ENCODE assay signal across 8 mouse cellular contexts in genomic region chr6:52838691-52839090, GRCm38 (mm10).
DNase-seq lines count a peak whose midpoint lies in the region; ATAC-seq and TF ChIP-seq lines count a peak whose summit lies in the region.

No protein-coding gene starts in this region.

- no peak overlapping the region for H3K4me3 ChIP-seq in C2C12 (ENCODE audit: insufficient read depth, poor library complexity, severe bottlenecking)
- H3K4me3 ChIP-seq in bone marrow, adult 2 months (replicated peaks; ENCODE audit: control insufficient read depth, low read depth, low read length), result no peak overlapping the region
- no peak overlapping the region for H3K4me3 ChIP-seq in embryonic facial prominence, embryonic 14.5 days (ENCODE audit: low read depth, low read length)
- no peak overlapping the region for H3K4me3 ChIP-seq in limb, embryonic 13.5 days

- H3K4me1 ChIP-seq in bone marrow, adult 2 months (ENCODE audit: control insufficient read depth, insufficient read depth, low read length), result peaks cover 3% of the 10 kb centered on the region
- H3K4me1 ChIP-seq in embryonic facial prominence, embryonic 14.5 days (ENCODE audit: control insufficient read depth, insufficient read depth, low read length), result peaks cover 24% of the 10 kb centered on the region
- H3K4me1 ChIP-seq in limb, embryonic 13.5 days, result peaks cover 75% of the 10 kb centered on the region

- H3K9me3 ChIP-seq in embryonic facial prominence, embryonic 14.5 days (ENCODE audit: control insufficient read depth, low read length), result no peaks in the 10 kb centered on the region
- H3K9me3 ChIP-seq in limb, embryonic 13.5 days, result no peaks in the 10 kb centered on the region

- WGBS in bone marrow, adult 2 months, result 12% methylated on average over 8 of the region's 8 CpGs
- 2% methylated on average over 8 of the region's 8 CpGs for WGBS in embryonic facial prominence, embryonic 14.5 days
- 2% methylated on average over 8 of the region's 8 CpGs for WGBS in limb, embryonic 13.5 days

- no peak overlapping the region; the same call in 1 of the 2 replicates for H3K4me2 ChIP-seq in embryonic facial prominence, embryonic 14.5 days (ENCODE audit: low read depth, low read length)
- peak overlapping the region; percentile 42 for H3K4me2 ChIP-seq in limb, embryonic 13.5 days (replicated peaks)

- no peaks in the 10 kb centered on the region for H3K79me2 ChIP-seq in C2C12 (ENCODE audit: control insufficient read depth, insufficient read depth)

- TF ChIP-seq POLR2A in bone marrow, adult 2 months (IDR thresholded peaks at IDR 0.05; ENCODE audit: borderline replicate concordance, control insufficient read depth, low read depth, low read length), result no peak

- H3K27me3 ChIP-seq in C2C12 (ENCODE audit: control insufficient read depth, insufficient read depth, insufficient read length), result no peaks in the 10 kb centered on the region
- no peaks in the 10 kb centered on the region for H3K27me3 ChIP-seq in embryonic facial prominence, embryonic 14.5 days (replicated peaks; ENCODE audit: control insufficient read depth, insufficient read depth, low read length)
- H3K27me3 ChIP-seq in limb, embryonic 13.5 days, result 0 out of 2 replicates have a peak, but pooled peaks cover 2% of the 10 kb centered on the region

- no peaks in the 10 kb centered on the region for H3K79me3 ChIP-seq in C2C12 (ENCODE audit: low read depth)

- peak; percentile 69 for ATAC-seq in embryonic facial prominence, embryonic 14.5 days (ENCODE audit: low read depth)
- ATAC-seq in limb, embryonic 13.5 days (ENCODE audit: low FRiP score, low read depth), result peak; percentile 75; the same call in 1 of the 2 replicates

- no peak overlapping the region for H3K27ac ChIP-seq in bone marrow, adult 2 months (ENCODE audit: control insufficient read depth, insufficient read depth, low read depth, low read length, poor library complexity)
- no peak overlapping the region for H3K27ac ChIP-seq in embryonic facial prominence, embryonic 14.5 days (replicated peaks; ENCODE audit: low read depth, low read length)
- peak overlapping the region; percentile 65 for H3K27ac ChIP-seq in limb, embryonic 13.5 days

- no peak overlapping the region for H3K9ac ChIP-seq in embryonic facial prominence, embryonic 14.5 days (ENCODE audit: low read depth, low read length)
- no peak overlapping the region for H3K9ac ChIP-seq in limb, embryonic 13.5 days

- peak; percentile 96 for DNase-seq in embryonic facial prominence, embryonic 14.5 days (ENCODE audit: low spot score)
- peak; percentile 85 for DNase-seq in heart, adult 8-10 months (ENCODE audit: low spot score)
- peak; percentile 84 for DNase-seq in kidney, adult 9 months
- peak; percentile 70 for DNase-seq in naive thymus-derived CD4-positive, alpha-beta T cell, adult 2 months (ENCODE audit: low read depth)
- DNase-seq in spleen, postnatal 4 days (ENCODE audit: low spot score in 2 of 2), result peak; percentile 56 to 86

- peak; percentile 60 for TF ChIP-seq CTCF in C2C12 (IDR thresholded peaks at IDR 0.05; ENCODE audit: control insufficient read depth, insufficient read depth, insufficient read length)
- TF ChIP-seq CTCF in bone marrow, adult 2 months (IDR thresholded peaks at IDR 0.05; ENCODE audit: control insufficient read depth, insufficient read depth, low read length), result peak; percentile 71

- no peak overlapping the region for H3ac ChIP-seq in C2C12 (ENCODE audit: control insufficient read depth, insufficient read length, low read depth)

- H3K36me3 ChIP-seq in C2C12 (ENCODE audit: control insufficient read depth, insufficient read depth), result no peaks in the 10 kb centered on the region
- no peaks in the 10 kb centered on the region for H3K36me3 ChIP-seq in embryonic facial prominence, embryonic 14.5 days (ENCODE audit: control insufficient read depth, insufficient read depth, low read length)
- H3K36me3 ChIP-seq in limb, embryonic 13.5 days, result no peaks in the 10 kb centered on the region

TF ChIP-seq in C2C12, 6 proteins besides CTCF, POLR2A, EP300 and RAD21:
- no peak for TF ChIP-seq MYOD1 (IDR thresholded peaks at IDR 0.05; ENCODE audit: control insufficient read depth, insufficient read length, low read depth)
- TF ChIP-seq FOSL1 (IDR thresholded peaks at IDR 0.05; ENCODE audit: insufficient read depth, low read length, poor library complexity, severe bottlenecking), result no peak
